Mouse (Mus musculus) midbrain, embryonic 14.5 days (tissue): Measurements from ENCODE around the gene Rps6kb2. TPM values are rescaled to one million over a fixed set of nuclear protein-coding genes. Genes with fewer than 3 reads are reported as not detected.
"Not testable (repeated sequence)": the region's sequence is repeated elsewhere in the genome, so short reads cannot be mapped to it uniquely, and the experiment has no call there.

Experiments used
- ATAC-seq: fragments of 200-750 bp; cut with Nextera tagmentation; 2 replicates; pipeline ENCODE4 v1.8.0; 2017; ENCODE audit warnings: moderate number of reproducible peaks, moderate library complexity; ENCODE audit not compliant: low FRiP score, low TSS enrichment
- DNase-seq: peaks from one replicate; pipeline ENCODE4 v3.0.0-alpha.2; 2015
- H3K27ac ChIP-seq: fragments of 300-500 bp; sonication (generic); replicated peaks from 2 replicates; pipeline ENCODE4 v1.5.1; 2014; ENCODE audit warnings: mild to moderate bottlenecking, low read depth, low read length, moderate library complexity
- H3K27me3 ChIP-seq: fragments of 300-500 bp; sonication (generic); 2 replicates; pipeline ENCODE4 v1.6.1; 2014; ENCODE audit warnings: low read length, control low read depth, mixed read lengths; ENCODE audit not compliant: control insufficient read depth, insufficient read depth
- H3K36me3 ChIP-seq: fragments of 300-500 bp; sonication (generic); 2 replicates; pipeline ENCODE4 v1.6.1; 2014; ENCODE audit warnings: low read length, control low read depth; ENCODE audit not compliant: control insufficient read depth, insufficient read depth
- H3K4me1 ChIP-seq: fragments of 300-500 bp; sonication (generic); 2 replicates; pipeline ENCODE4 v1.6.1; 2014; ENCODE audit warnings: mild to moderate bottlenecking, antibody characterized with exemption, low read length, control low read depth; ENCODE audit not compliant: control insufficient read depth, insufficient read depth
- H3K4me2 ChIP-seq: fragments of 300-500 bp; sonication (generic); 2 replicates; pipeline ENCODE4 v1.6.1; 2014; ENCODE audit warnings: mild to moderate bottlenecking, low read length, moderate library complexity
- H3K4me3 ChIP-seq: fragments of 300-500 bp; sonication (generic); replicated peaks from 2 replicates; pipeline ENCODE4 v1.5.1; 2014; ENCODE audit warnings: low read depth, low read length
- H3K9ac ChIP-seq: fragments of 300-500 bp; sonication (generic); replicated peaks from 2 replicates; pipeline ENCODE4 v1.6.1; 2014; ENCODE audit warnings: mild to moderate bottlenecking, low read length, moderate library complexity
- H3K9me3 ChIP-seq: fragments of 300-500 bp; sonication (generic); 2 replicates; pipeline ENCODE4 v1.6.1; 2016; ENCODE audit warnings: low read length, control low read depth, mixed read lengths; ENCODE audit not compliant: control insufficient read depth
- WGBS: fragments of 180-500 bp; shearing (Covaris S2); extraction: QIAGEN DNeasy Blood & Tissue Kit; methylation state at CpG from one replicate; pipeline ENCODE4 v1.1.7; 2014; 5-methylcytosine and 5-hydroxymethylcytosine counted together
- polyA plus RNA-seq: library from polyadenylated mRNA; unstranded; fragments of >200 nt; fragmentation: Nextera tagmentation; extraction: Ambion mirVana; gene quantifications from 2 replicates; pipeline ENCODE4 v1.2.1, GENCODE M21; 2014

Gene Rps6kb2
- polyA plus RNA-seq, 1 experiment from 2014 or later = 42.2 TPM

DNA sequence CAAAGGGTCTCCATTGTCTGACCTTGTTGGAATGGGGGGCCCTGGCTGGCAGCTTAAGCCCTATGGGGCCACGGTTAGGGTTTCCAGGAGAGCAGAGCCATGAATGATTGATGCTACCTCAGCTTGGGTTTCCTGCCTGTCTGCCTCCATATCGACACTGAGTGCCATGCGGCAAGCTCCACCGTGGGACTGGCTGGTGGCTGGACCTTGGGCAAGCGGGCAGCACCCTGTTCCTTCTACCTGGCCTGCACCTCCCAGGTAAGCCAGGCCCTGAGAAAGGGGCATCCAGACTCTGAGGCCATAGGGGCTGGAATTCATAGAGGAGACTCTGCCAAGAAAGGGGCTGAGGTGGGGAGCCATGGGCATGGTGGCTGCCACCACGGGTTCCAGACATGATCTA lies 23.0 kb downstream of the Rps6kb2 start:
- no peak for ATAC-seq
- H3K4me3 ChIP-seq = no peak overlapping the region
- 76% methylated on average over 6 of the region's 6 CpGs for WGBS

DNA sequence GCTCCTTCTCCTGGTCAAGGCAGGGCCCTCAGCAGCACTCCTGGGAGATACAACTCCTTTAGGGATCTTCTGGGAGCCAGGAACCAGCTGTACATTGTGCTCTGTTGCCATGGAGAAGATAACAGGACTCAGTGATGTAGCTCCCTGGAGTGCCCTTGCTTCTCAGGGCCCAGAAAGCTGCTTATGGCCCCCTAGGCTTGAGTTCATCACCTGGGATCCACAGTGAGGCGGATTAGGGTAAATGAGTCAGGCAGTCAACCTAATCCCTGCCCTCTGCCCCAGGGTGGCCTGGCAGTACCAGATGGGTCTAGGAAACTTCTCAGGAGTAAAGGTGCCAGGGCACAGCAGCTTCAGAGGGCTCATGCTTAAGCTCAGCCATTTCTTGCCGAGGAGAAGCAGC lies 23.7 kb downstream of the Rps6kb2 start, which contains the start of gene Gpr152:
Gene Gpr152 (plus strand): TSS at position 342 of the 400 bp plus-strand sequence.
- H3K9ac ChIP-seq = no peak within 1 kb of the TSS
- no peaks in the 10 kb centered on the region for H3K36me3 ChIP-seq
- WGBS = 37% methylated on average over 2 of the region's 2 CpGs
- H3K4me3 ChIP-seq = no peak within 1 kb of the TSS
- H3K4me1 ChIP-seq = 0 out of 2 replicates have a peak, but pooled peaks cover 6% of the 10 kb centered on the region
- no peak within 1 kb of the TSS for H3K27ac ChIP-seq
- no peaks in the 10 kb centered on the region for H3K9me3 ChIP-seq
- no peak for DNase-seq
- H3K4me2 ChIP-seq = no peak within 1 kb of the TSS
- no peak for ATAC-seq
- H3K27me3 ChIP-seq = no peaks in the 10 kb centered on the region

More for the DNA sequence above, 23.0 kb downstream of the Rps6kb2 start:
- no peak for DNase-seq
- H3K4me1 ChIP-seq = 0 out of 2 replicates have a peak, but pooled peaks cover 6% of the 10 kb centered on the region
- H3K4me2 ChIP-seq = no peak overlapping the region
- no peaks in the 10 kb centered on the region for H3K36me3 ChIP-seq
- H3K27me3 ChIP-seq = no peaks in the 10 kb centered on the region
- no peak overlapping the region for H3K9ac ChIP-seq
- no peaks in the 10 kb centered on the region for H3K9me3 ChIP-seq
- H3K27ac ChIP-seq = no peak overlapping the region

DNA sequence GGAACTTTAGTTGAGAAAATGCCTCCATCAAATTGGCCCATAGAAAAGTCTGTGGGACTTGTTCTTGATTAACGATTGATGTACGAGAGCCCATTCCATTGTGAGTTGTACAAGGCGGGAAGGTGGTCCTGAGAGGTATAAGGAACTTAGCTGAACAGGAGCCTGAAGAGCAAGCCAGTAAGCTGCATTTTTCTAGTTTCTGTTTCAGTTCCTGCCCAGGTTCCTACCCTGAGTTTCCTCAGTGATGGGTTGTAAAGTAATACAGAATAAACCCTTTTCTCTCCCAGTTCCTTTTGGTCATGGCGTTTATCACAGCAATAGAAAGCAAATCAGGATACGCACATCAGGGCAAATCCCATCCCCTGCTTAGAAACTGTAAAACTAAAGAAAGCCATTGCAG lies 25.2 kb downstream of the Rps6kb2 start:
- H3K27me3 ChIP-seq = no peaks in the 10 kb centered on the region
- H3K4me2 ChIP-seq = no peak overlapping the region
- WGBS = 77% methylated on average over 5 of the region's 5 CpGs
- H3K4me3 ChIP-seq = no peak overlapping the region
- ATAC-seq (no peak), DNase-seq (no peak)
- no peaks in the 10 kb centered on the region for H3K9me3 ChIP-seq
- peaks cover 6% of the 10 kb centered on the region for H3K36me3 ChIP-seq
- no peak overlapping the region for H3K9ac ChIP-seq
- H3K4me1 ChIP-seq = 0 out of 2 replicates have a peak, but pooled peaks cover 6% of the 10 kb centered on the region
- no peak overlapping the region for H3K27ac ChIP-seq

GRCm38 (mm10) chr19:4136463-4136862 lies 26.7 kb downstream of the Rps6kb2 start:
- no peak for ATAC-seq
- Histone ChIP-seq H3K4me3 (no peak overlapping the region), H3K9ac (no peak overlapping the region), H3K4me2 (no peak overlapping the region), H3K27ac (no peak overlapping the region), H3K36me3 (peaks cover 21% of the 10 kb centered on the region), H3K4me1 (0 out of 2 replicates have a peak, but pooled peaks cover 6% of the 10 kb centered on the region), H3K27me3 (no peaks in the 10 kb centered on the region), H3K9me3 (no peaks in the 10 kb centered on the region)
- no peak for DNase-seq
- WGBS = 77% methylated on average over 5 of the region's 5 CpGs

DNA sequence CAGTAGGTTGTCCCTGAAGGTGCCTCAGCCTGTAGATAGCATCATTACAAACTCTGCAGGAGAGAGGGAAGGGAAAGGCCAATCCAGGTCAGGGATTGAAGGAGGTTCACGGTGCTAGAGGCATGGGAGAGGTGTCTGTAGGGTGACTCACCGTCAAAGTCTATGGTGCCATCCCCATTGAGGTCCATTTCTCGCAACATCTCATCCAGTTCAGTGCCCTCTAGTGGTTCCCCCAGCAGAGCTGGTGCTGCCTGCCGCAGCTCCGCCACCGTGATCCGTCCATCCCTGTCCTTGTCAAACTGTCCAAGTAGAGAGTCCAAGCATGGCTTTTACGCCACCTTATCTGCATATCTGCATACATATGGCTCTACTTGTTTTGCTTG lies 27.2 kb downstream of the Rps6kb2 start:
- 24% methylated on average over 8 of the region's 8 CpGs for WGBS
- not testable (repeated sequence) for ATAC-seq, H3K9me3 ChIP-seq, H3K4me3 ChIP-seq, H3K27ac ChIP-seq, H3K9ac ChIP-seq, H3K4me1 ChIP-seq, H3K4me2 ChIP-seq, DNase-seq, H3K27me3 ChIP-seq
- H3K36me3 ChIP-seq = peaks cover 25% of the 10 kb centered on the region

DNA sequence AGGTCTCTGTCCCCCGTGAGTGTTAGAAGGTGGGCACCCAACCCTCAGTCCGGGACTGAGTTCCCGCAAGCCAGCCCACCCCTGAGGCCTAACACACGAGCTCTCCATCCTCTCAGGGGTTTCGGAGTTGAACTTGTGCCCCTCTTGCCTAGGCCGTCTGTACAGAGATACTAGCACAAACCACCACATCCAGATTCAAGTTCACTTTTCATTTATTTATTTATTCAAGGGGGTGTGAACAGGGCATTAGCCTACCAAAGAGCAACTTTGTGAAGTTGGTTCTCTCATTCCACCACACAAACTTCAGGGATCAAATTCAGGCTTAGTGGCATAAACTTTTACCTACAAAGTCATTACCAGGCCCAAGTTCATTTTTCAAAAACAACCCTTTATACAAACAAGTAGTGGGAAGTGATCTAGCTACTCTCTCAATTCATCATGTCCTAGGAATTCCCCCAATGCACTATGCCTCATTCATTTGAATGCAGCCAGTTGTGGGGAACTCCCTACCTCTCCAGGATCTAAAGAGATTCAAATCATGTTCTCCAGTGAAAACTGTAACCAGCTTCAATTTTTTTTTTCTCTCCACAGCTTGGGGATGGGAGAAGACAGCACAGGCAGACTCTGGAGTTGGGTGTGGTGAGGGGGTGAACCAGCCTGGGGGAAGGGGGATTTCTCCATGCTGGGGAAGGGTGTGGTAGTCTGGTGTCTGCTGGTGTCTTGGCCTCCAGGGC lies 27.8 kb downstream of the Rps6kb2 start:
- not testable (repeated sequence) for H3K27me3 ChIP-seq, H3K4me1 ChIP-seq, H3K9me3 ChIP-seq, H3K4me3 ChIP-seq, DNase-seq, ATAC-seq, H3K9ac ChIP-seq, H3K4me2 ChIP-seq, H3K27ac ChIP-seq
- WGBS = 89% methylated on average over 6 of the region's 6 CpGs
- H3K36me3 ChIP-seq = peaks cover 30% of the 10 kb centered on the region

DNA sequence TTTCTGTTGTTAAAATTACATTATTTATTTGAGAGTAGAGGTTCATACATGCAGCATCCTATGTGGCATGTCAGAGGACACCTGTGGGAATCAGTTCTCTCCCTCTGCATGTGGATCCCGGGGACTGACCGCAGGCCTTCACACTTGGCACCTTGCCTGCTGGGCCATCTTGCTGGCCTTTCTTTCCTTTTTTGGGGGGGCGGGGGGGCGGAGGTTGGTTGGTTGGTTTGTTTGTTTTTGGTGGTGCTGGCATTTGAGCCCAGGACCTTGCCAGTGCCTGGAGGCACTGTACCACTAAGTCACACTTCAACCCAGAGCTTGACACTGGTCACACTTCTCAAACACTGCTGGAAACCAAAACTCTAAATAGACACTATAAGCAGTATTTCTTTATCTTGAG lies 28.8 kb downstream of the Rps6kb2 start:
- H3K4me2 ChIP-seq = no peak overlapping the region
- WGBS = 94% methylated on average over 4 of the region's 4 CpGs
- no peak for DNase-seq
- 0 out of 2 replicates have a peak, but pooled peaks cover 3% of the 10 kb centered on the region for H3K4me1 ChIP-seq
- H3K9ac ChIP-seq = no peak overlapping the region
- ATAC-seq = no peak
- H3K9me3 ChIP-seq = no peaks in the 10 kb centered on the region
- H3K27ac ChIP-seq = no peak overlapping the region
- H3K27me3 ChIP-seq = no peaks in the 10 kb centered on the region
- no peak overlapping the region for H3K4me3 ChIP-seq
- H3K36me3 ChIP-seq = peaks cover 37% of the 10 kb centered on the region

GRCm38 (mm10) chr19:4131768-4132167 lies 31.4 kb downstream of the Rps6kb2 start:
- Histone ChIP-seq H3K4me1 (peaks cover 5% of the 10 kb centered on the region), H3K9ac (no peak overlapping the region), H3K27me3 (no peaks in the 10 kb centered on the region), H3K9me3 (no peaks in the 10 kb centered on the region), H3K4me3 (no peak overlapping the region), H3K27ac (no peak overlapping the region), H3K4me2 (no peak overlapping the region), H3K36me3 (peaks cover 52% of the 10 kb centered on the region)
- ATAC-seq (no peak), DNase-seq (no peak)
- WGBS = 88% methylated on average over 2 of the region's 2 CpGs

DNA sequence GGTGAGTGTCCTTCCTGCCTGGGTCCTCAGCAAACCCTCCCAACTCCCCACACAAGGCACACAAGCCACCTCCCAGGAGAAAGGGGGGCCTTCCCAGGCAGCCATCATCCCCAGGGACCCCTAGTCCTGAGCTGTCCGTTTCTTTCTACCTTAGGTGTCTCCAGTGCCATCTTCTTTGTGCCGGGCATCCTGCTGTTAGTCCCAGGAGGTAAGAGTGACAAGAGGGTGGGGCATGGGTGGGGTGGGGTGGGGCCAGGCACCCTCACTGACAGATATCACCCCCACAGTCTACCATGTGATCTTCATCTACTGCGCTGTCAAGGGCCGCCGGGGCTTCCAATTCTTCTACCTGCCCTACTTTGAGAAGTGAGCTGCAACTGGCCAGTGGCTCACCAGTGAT lies 32.1 kb downstream of the Rps6kb2 start:
- Histone ChIP-seq H3K36me3 (peaks cover 52% of the 10 kb centered on the region), H3K4me3 (no peak overlapping the region), H3K9me3 (no peaks in the 10 kb centered on the region), H3K4me2 (no peak overlapping the region), H3K27me3 (no peaks in the 10 kb centered on the region), H3K4me1 (peaks cover 9% of the 10 kb centered on the region), H3K27ac (no peak overlapping the region), H3K9ac (no peak overlapping the region)
- ATAC-seq (no peak), DNase-seq (no peak)
- 87% methylated on average over 5 of the region's 5 CpGs for WGBS
